Mouse (Mus musculus) CH12.LX (cell line): ENCODE measurements at regions not wholly inside any gene's neighbourhood (a gene's known extent, or its start where the extent isn't known, plus 50 kb on each side); places are given as distances from the start of the nearest gene placed in this dataset.

ENCODE experiments used
- DNase-seq: peaks from one replicate; pipeline ENCODE4 v3.0.0-alpha.2; 2013; ENCODE audit errors: extremely low read depth
- H3K27ac ChIP-seq: 2 replicates; pipeline ENCODE4 v1.5.1; 2012; ENCODE audit warnings: low read depth, mild to moderate bottlenecking, control low read depth, moderate library complexity; ENCODE audit not compliant: insufficient read depth
- H3K27me3 ChIP-seq: replicated peaks from 2 replicates; pipeline ENCODE3; 2012; ENCODE audit warnings: inconsistent platforms
- H3K36me3 ChIP-seq, 2 experiments: replicated peaks in 1 of 2; 2 replicates each; pipeline versions ENCODE3 to v1.6.1; 2012; ENCODE audit warnings: inconsistent platforms in 1 of 2, low read length in 1 of 2, mild to moderate bottlenecking in 1 of 2, mixed read lengths in 1 of 2, moderate library complexity in 1 of 2; ENCODE audit not compliant: control insufficient read depth in 1 of 2, insufficient read depth in 1 of 2
- H3K4me1 ChIP-seq, 2 experiments: 2 replicates each; pipeline ENCODE4 v1.6.1; 2012; ENCODE audit warnings: inconsistent platforms in 1 of 2, moderate library complexity in 1 of 2; ENCODE audit not compliant: insufficient read depth in 2 of 2, control insufficient read depth in 1 of 2
- H3K4me2 ChIP-seq: 2 replicates; pipeline ENCODE4 v1.6.1; 2012; ENCODE audit warnings: low read depth, mild to moderate bottlenecking, control low read depth; ENCODE audit not compliant: poor library complexity, insufficient read depth, severe bottlenecking
- H3K4me3 ChIP-seq, 3 experiments: fragments of 150-350 bp in 1 of 3; sonication (generic) in 1 of 3; replicated peaks in 1 of 3; 2 replicates each; pipeline versions ENCODE3 to v1.5.1; 2011 to 2012; ENCODE audit warnings: low read depth in 2 of 3, low read length in 2 of 3, mild to moderate bottlenecking in 2 of 3, moderate library complexity in 2 of 3, control low read depth in 1 of 3, improper control_type of control experiment in 1 of 3, inconsistent platforms in 1 of 3, mixed read lengths in 1 of 3; ENCODE audit not compliant: poor library complexity in 1 of 3
- H3K79me2 ChIP-seq: replicated peaks from 2 replicates; pipeline ENCODE4 v1.6.1; 2012; ENCODE audit warnings: mild to moderate bottlenecking, moderate library complexity; ENCODE audit not compliant: control insufficient read depth, poor library complexity, insufficient read depth, severe bottlenecking; ENCODE audit errors: extremely low read depth
- H3K9ac ChIP-seq: 2 replicates; pipeline ENCODE4 v1.6.1; 2012; ENCODE audit warnings: low read depth, mild to moderate bottlenecking, control low read depth, moderate library complexity; ENCODE audit not compliant: insufficient read depth
- H3K9me3 ChIP-seq: replicated peaks from 2 replicates; pipeline ENCODE3; 2012; ENCODE audit warnings: low read length, inconsistent platforms, mixed read lengths
- BHLHE40 ChIP-seq: IDR thresholded peaks from 2 replicates; pipeline ENCODE4 v1.6.1; 2011; ENCODE audit warnings: mild to moderate bottlenecking, low read depth, low read length, improper control_type of control experiment
- CHD1 ChIP-seq: IDR thresholded peaks from 2 replicates; pipeline ENCODE4 v1.6.1; 2012; ENCODE audit warnings: low read depth, low read length, improper control_type of control experiment, inconsistent platforms
- CHD2 ChIP-seq: IDR thresholded peaks from 2 replicates; pipeline ENCODE4 v1.6.1; 2011; ENCODE audit warnings: low read length, improper control_type of control experiment
- CTCF ChIP-seq, 2 experiments: IDR thresholded peaks in 1 of 2; conservative IDR thresholded peaks in 1 of 2; 2 replicates each; pipeline ENCODE4 v1.5.1; 2011 to 2012; ENCODE audit warnings: low read depth in 2 of 2, low read length in 2 of 2, improper control_type of control experiment in 1 of 2, inconsistent platforms in 1 of 2, mild to moderate bottlenecking in 1 of 2, moderate library complexity in 1 of 2
- E2F4 ChIP-seq: IDR thresholded peaks from 2 replicates; pipeline ENCODE4 v1.6.1; 2011; ENCODE audit warnings: low read depth, low read length, improper control_type of control experiment; ENCODE audit not compliant: insufficient replicate concordance
- ELF1 ChIP-seq: IDR thresholded peaks from 2 replicates; pipeline ENCODE4 v1.6.1; 2014; ENCODE audit warnings: low read depth, mild to moderate bottlenecking, inconsistent platforms, low read length, improper control_type of control experiment
- EP300 ChIP-seq: IDR thresholded peaks from 2 replicates; pipeline ENCODE4 v1.6.1; 2011; ENCODE audit warnings: low read length, improper control_type of control experiment
- ETS1 ChIP-seq: conservative IDR thresholded peaks from 2 replicates; pipeline ENCODE4 v1.6.1; 2012; ENCODE audit warnings: low read depth, mild to moderate bottlenecking, inconsistent platforms, low read length, improper control_type of control experiment, moderate library complexity
- GABPA ChIP-seq: IDR thresholded peaks from 2 replicates; pipeline ENCODE4 v1.6.1; 2012; ENCODE audit warnings: low read depth, low read length, improper control_type of control experiment, inconsistent platforms; ENCODE audit not compliant: insufficient replicate concordance
- HCFC1 ChIP-seq: IDR thresholded peaks from 2 replicates; pipeline ENCODE4 v1.6.1; 2012; ENCODE audit warnings: low read depth, mild to moderate bottlenecking, inconsistent platforms, low read length, improper control_type of control experiment
- IRF4 ChIP-seq: IDR thresholded peaks from 2 replicates; pipeline ENCODE4 v1.6.1; 2014; ENCODE audit warnings: low read depth, mild to moderate bottlenecking, inconsistent platforms, low read length, improper control_type of control experiment
- JUN ChIP-seq: IDR thresholded peaks from 2 replicates; pipeline ENCODE4 v1.6.1; 2011; ENCODE audit warnings: low read depth, mild to moderate bottlenecking, low read length, improper control_type of control experiment, moderate library complexity; ENCODE audit not compliant: insufficient read depth
- KAT2A ChIP-seq: IDR thresholded peaks from 2 replicates; pipeline ENCODE4 v1.6.1; 2012; ENCODE audit warnings: low read length, improper control_type of control experiment, inconsistent platforms; ENCODE audit not compliant: insufficient replicate concordance
- MAFK ChIP-seq: IDR thresholded peaks from 2 replicates; pipeline ENCODE4 v1.6.1; 2011; ENCODE audit warnings: low read length, improper control_type of control experiment; ENCODE audit not compliant: insufficient replicate concordance
- MAX ChIP-seq: IDR thresholded peaks from 2 replicates; pipeline ENCODE4 v1.6.1; 2011; ENCODE audit warnings: low read length, improper control_type of control experiment
- MAZ ChIP-seq: IDR thresholded peaks from 2 replicates; pipeline ENCODE4 v1.6.1; 2012; ENCODE audit warnings: low read depth, mild to moderate bottlenecking, inconsistent platforms, low read length, improper control_type of control experiment, moderate library complexity
- MEF2A ChIP-seq: IDR thresholded peaks from 2 replicates; pipeline ENCODE4 v1.6.1; 2014; ENCODE audit warnings: low read depth, mild to moderate bottlenecking, inconsistent platforms, low read length, improper control_type of control experiment, borderline replicate concordance
- NELFE ChIP-seq: IDR thresholded peaks from 2 replicates; pipeline ENCODE4 v1.6.1; 2011; ENCODE audit warnings: low read depth, low read length, improper control_type of control experiment
- PAX5 ChIP-seq: IDR thresholded peaks from 2 replicates; pipeline ENCODE4 v1.6.1; 2012; ENCODE audit warnings: low read length, inconsistent platforms, mixed read lengths
- POLR2A ChIP-seq: IDR thresholded peaks from 2 replicates; pipeline ENCODE4 v1.6.1; 2011; ENCODE audit warnings: low read depth, mild to moderate bottlenecking, improper control_type of control experiment, low read length
- RAD21 ChIP-seq: IDR thresholded peaks from 2 replicates; pipeline ENCODE4 v1.6.1; 2011; ENCODE audit warnings: low read depth, mild to moderate bottlenecking, low read length, improper control_type of control experiment, moderate library complexity
- RCOR1 ChIP-seq: conservative IDR thresholded peaks from 2 replicates; pipeline ENCODE4 v1.6.1; 2012; ENCODE audit warnings: low read depth, mild to moderate bottlenecking, inconsistent platforms, low read length, improper control_type of control experiment
- SIN3A ChIP-seq: IDR thresholded peaks from 2 replicates; pipeline ENCODE4 v1.6.1; 2012; ENCODE audit warnings: low read length, improper control_type of control experiment, inconsistent platforms
- TBP ChIP-seq: conservative IDR thresholded peaks from 2 replicates; pipeline ENCODE4 v1.6.1; 2011; ENCODE audit warnings: low read depth, low read length, improper control_type of control experiment
- TCF12 ChIP-seq: IDR thresholded peaks from 2 replicates; pipeline ENCODE4 v1.6.1; 2014; ENCODE audit warnings: low read depth, mild to moderate bottlenecking, inconsistent platforms, low read length, improper control_type of control experiment
- UBTF ChIP-seq: IDR thresholded peaks from 2 replicates; pipeline ENCODE4 v1.6.1; 2012; ENCODE audit warnings: low read depth, mild to moderate bottlenecking, inconsistent platforms, low read length, improper control_type of control experiment, moderate library complexity
- ZMIZ1 ChIP-seq: IDR thresholded peaks from 2 replicates; pipeline ENCODE4 v1.6.1; 2012; ENCODE audit warnings: low read depth, mild to moderate bottlenecking, inconsistent platforms, low read length, improper control_type of control experiment
- dilution Hi-C: fragments of 300-500 bp; cut with MboI; formaldehyde crosslinking; loops from 2 replicates; pipeline ENCODE4 v1.14.3; 2020; ENCODE audit warnings: low sequenced_read_pairs; ENCODE audit not compliant: extremely low pct_unique_long_range_greater_than_20kb, extremely low pct_ligation_motif_present
- in situ Hi-C: fragments of 300-500 bp; cut with MboI; formaldehyde crosslinking; loops from 3 replicates; pipeline ENCODE4 v1.14.3; 2019; ENCODE audit warnings: low sequenced_read_pairs, low pct_ligation_motif_present, low pct_unique_long_range_greater_than_20kb, mixed read lengths

DNA sequence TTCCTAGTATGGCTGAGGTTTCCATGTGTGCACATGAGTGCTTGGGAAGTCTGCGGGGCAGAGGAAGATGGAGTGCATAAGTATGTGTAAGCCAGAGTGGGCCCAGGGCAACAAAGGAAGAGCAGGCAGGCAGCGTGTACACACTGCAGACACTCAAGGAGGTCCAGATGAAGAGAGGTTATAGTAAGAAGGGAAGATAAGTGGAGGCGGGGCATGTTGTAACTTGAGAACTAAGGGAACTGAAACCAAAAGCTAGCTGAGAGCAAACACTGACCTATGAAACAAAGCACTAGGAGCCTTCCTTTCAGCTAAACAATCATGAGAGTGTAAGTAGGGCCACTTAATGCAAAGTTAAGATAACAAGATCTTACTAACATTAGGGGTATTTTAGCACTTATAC lies 249.3 kb upstream of the Thrb start:
- in situ Hi-C loops (loop anchor here (25.0 kb wide), 2 partner anchors 227 to 552 kb away; no protein-coding TSS in a partner anchor), dilution Hi-C loops (no loop called here)
- DNase-seq: peak; percentile 82
- peak overlapping the region; percentile 53 for H3K4me2 ChIP-seq
- H3K4me3 ChIP-seq: no peak overlapping the region
- no peaks in the 10 kb centered on the region for H3K36me3 ChIP-seq
- H3K9ac ChIP-seq: no peak overlapping the region
- H3K27ac ChIP-seq: no peak overlapping the region
- H3K79me2 ChIP-seq: no peaks in the 10 kb centered on the region
- H3K9me3 ChIP-seq: no peaks in the 10 kb centered on the region
- no peaks in the 10 kb centered on the region for H3K27me3 ChIP-seq
- H3K4me1 ChIP-seq: peaks cover 21 to 54% of the 10 kb centered on the region in 2 experiments
- TF ChIP-seq MAZ (no peak), MEF2A (no peak; the same call in 1 of the 2 replicates), MAX (no peak), E2F4 (no peak), CHD2 (peak; percentile 56; the same call in 1 of the 2 replicates), CTCF (conservative IDR thresholded peaks at IDR 0.05 in 1 of 2, IDR thresholded peaks at IDR 0.05 in 1 of 2; ENCODE audit: low read depth in 2 of 2, low read length in 2 of 2) (no peak), ZMIZ1 (no peak), RAD21 (no peak), RCOR1 (peak; percentile 71; the same call in 1 of the 2 replicates), SIN3A (no peak), HCFC1 (0 out of 2 replicates have a peak, but pooled peaks have one; percentile 17), KAT2A (no peak), MAFK (no peak), UBTF (no peak), TBP (peak; percentile 72; the same call in 1 of the 2 replicates), ELF1 (no peak), ETS1 (peak; percentile 61), IRF4 (peak; percentile 98), PAX5 (no peak), CHD1 (0 out of 2 replicates have a peak, but pooled peaks have one; percentile 76), NELFE (no peak), EP300 (peak; percentile 95), TCF12 (peak; percentile 34; the same call in 1 of the 2 replicates), BHLHE40 (no peak), JUN (no peak), POLR2A (peak; percentile 32; the same call in 1 of the 2 replicates), GABPA (no peak)
